Mouse (Mus musculus) midbrain, postnatal 0 days (tissue): ENCODE measurements around the gene Miox. TPM values are rescaled to one million over a fixed set of nuclear protein-coding genes. Genes with fewer than 3 reads are reported as not detected.

Experiments
- ATAC-seq: fragments of 200-750 bp; cut with Nextera tagmentation; 2 replicates; pipeline ENCODE4 v1.8.0; 2017; ENCODE audit warnings: moderate number of reproducible peaks, mild to moderate bottlenecking, moderate TSS enrichment, moderate library complexity; ENCODE audit not compliant: low FRiP score
- DNase-seq: peaks from one replicate; pipeline ENCODE4 v3.0.0-alpha.2; 2015; ENCODE audit warnings: low spot score
- H3K27ac ChIP-seq: fragments of 300-500 bp; sonication (generic); 2 replicates; pipeline ENCODE4 v1.5.1; 2014; ENCODE audit warnings: low read depth, mild to moderate bottlenecking, low read length, mixed read lengths
- H3K27me3 ChIP-seq: fragments of 300-500 bp; sonication (generic); 2 replicates; pipeline ENCODE4 v1.6.1; 2014; ENCODE audit warnings: low read length, control low read depth, mixed read lengths; ENCODE audit not compliant: insufficient read depth
- H3K36me3 ChIP-seq: fragments of 300-500 bp; sonication (generic); 2 replicates; pipeline ENCODE4 v1.6.1; 2014; ENCODE audit warnings: low read length, control low read depth, mixed read lengths; ENCODE audit not compliant: insufficient read depth
- H3K4me1 ChIP-seq: fragments of 300-500 bp; sonication (generic); 2 replicates; pipeline ENCODE4 v1.6.1; 2014; ENCODE audit warnings: mild to moderate bottlenecking, control low read depth, antibody characterized with exemption, low read length, mixed read lengths; ENCODE audit not compliant: insufficient read depth
- H3K4me2 ChIP-seq: fragments of 300-500 bp; sonication (generic); 2 replicates; pipeline ENCODE4 v1.6.1; 2014; ENCODE audit warnings: low read depth, mild to moderate bottlenecking, low read length, mixed read lengths; ENCODE audit not compliant: poor library complexity, severe bottlenecking
- H3K4me3 ChIP-seq: fragments of 300-500 bp; sonication (generic); 2 replicates; pipeline ENCODE4 v1.5.1; 2014; ENCODE audit warnings: low read depth, mild to moderate bottlenecking, low read length, moderate library complexity
- H3K9ac ChIP-seq: fragments of 300-500 bp; sonication (generic); replicated peaks from 2 replicates; pipeline ENCODE4 v1.6.1; 2014; ENCODE audit warnings: mild to moderate bottlenecking, low read length, moderate library complexity, mixed read lengths; ENCODE audit not compliant: poor library complexity, severe bottlenecking
- H3K9me3 ChIP-seq: fragments of 300-500 bp; sonication (generic); 2 replicates; pipeline ENCODE4 v1.6.1; 2016; ENCODE audit warnings: low read length, control low read depth
- CTCF ChIP-seq: IDR thresholded peaks from 2 replicates; pipeline ENCODE4 v1.5.1; 2016; ENCODE audit warnings: antibody characterized with exemption, mild to moderate bottlenecking
- WGBS: fragments of 180-500 bp; shearing (Covaris S2); extraction: QIAGEN DNeasy Blood & Tissue Kit; methylation state at CpG from one replicate; pipeline ENCODE4 v1.1.7; 2014; 5-methylcytosine and 5-hydroxymethylcytosine counted together
- polyA plus RNA-seq: library from polyadenylated mRNA; unstranded; fragments of >200 nt; fragmentation: Nextera tagmentation; extraction: Ambion mirVana; gene quantifications from 2 replicates; pipeline ENCODE4 v1.2.1, GENCODE M21; 2015
- total RNA-seq: library from RNA; depleted of rRNA; stranded (reverse); fragments of >200 nt; gene quantifications from 2 replicates; pipeline ENCODE4 v1.2.3, GENCODE M21; 2014

The Miox gene
- total and polyA plus RNA-seq, 2 experiments from 2014 or later: not detected

DNA sequence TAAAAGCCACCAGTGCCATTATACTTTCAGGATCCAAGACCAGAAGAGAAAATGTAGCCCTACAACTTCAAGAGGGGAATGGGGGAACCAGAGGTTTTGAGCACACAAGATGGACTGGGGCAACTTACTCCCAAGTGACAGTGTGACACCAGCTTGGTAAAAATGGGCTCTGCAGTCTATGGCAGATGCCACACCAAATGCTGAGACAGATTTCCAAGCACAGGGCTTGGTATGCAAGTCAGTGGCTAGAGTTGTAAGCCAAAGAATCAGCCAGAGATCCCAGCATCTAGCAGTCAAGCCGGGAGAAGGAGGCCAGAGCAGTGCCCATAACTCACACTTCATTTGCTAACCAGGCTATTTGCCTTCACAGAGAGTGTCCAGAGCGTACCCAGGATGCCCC is 36.5 kb upstream of the Miox start:
- Histone ChIP-seq H3K9me3 (no peaks in the 10 kb centered on the region), H3K36me3 (peaks cover 86% of the 10 kb centered on the region), H3K9ac (no peak overlapping the region), H3K4me3 (no peak overlapping the region), H3K4me1 (no peaks in the 10 kb centered on the region), H3K27me3 (no peaks in the 10 kb centered on the region), H3K27ac (no peak overlapping the region), H3K4me2 (no peak overlapping the region)
- no peak for TF ChIP-seq CTCF
- DNase-seq: no peak
- no peak for ATAC-seq
- WGBS: 96% methylated on average over 2 of the region's 2 CpGs

DNA sequence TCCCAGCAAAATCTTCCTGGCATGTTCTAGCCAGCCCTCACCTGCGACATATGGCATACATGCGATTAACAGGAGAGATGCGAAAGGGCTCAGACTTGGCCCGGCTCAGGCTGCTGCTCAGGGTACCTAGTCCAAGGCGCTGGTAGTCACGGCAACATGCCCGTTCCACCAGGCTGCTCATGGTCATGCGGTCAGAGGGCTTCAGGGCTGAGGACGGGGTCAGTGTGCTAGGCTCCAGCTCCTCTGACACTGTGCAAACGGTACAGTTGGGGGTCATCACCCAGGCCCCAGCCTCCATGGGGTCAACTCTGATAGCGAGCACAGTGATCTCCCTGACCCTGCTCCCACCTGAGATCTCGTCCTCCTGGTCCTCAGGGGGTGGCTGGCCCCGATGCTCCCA is 34.0 kb upstream of the Miox start:
- Histone ChIP-seq H3K9me3 (no peaks in the 10 kb centered on the region), H3K4me2 (no peak overlapping the region), H3K27ac (no peak overlapping the region), H3K4me3 (no peak overlapping the region), H3K4me1 (no peaks in the 10 kb centered on the region), H3K27me3 (no peaks in the 10 kb centered on the region), H3K36me3 (peaks cover 87% of the 10 kb centered on the region), H3K9ac (no peak overlapping the region)
- ATAC-seq (no peak), DNase-seq (no peak)
- no peak for TF ChIP-seq CTCF
- WGBS: 88% methylated on average over 13 of the region's 13 CpGs

DNA sequence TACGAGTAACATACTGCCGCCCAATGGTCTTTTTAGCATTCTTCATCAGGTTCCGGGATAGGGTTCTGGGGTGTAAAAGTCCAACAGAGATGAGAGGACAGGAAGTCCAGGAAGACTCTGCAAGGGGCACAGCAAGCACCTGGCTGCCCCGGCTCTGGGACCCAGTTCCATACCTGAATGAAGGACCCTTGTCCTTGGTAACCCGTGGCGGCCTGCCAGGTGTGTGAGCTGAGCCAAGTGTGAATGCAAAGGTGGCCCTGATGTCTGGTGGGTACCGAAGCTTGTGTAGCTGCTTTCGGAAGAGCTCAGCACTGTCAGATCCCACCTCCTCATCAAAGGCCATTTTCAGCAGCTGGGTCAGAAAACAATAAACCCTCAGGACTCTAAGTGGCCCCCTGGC is 33.6 kb upstream of the Miox start:
- ATAC-seq (no peak), DNase-seq (no peak)
- Histone ChIP-seq H3K4me2 (no peak overlapping the region), H3K27me3 (no peaks in the 10 kb centered on the region), H3K36me3 (peaks cover 87% of the 10 kb centered on the region), H3K27ac (no peak overlapping the region), H3K9ac (no peak overlapping the region), H3K4me1 (no peaks in the 10 kb centered on the region), H3K4me3 (no peak overlapping the region), H3K9me3 (no peaks in the 10 kb centered on the region)
- TF ChIP-seq CTCF: no peak
- WGBS: 96% methylated on average over 8 of the region's 8 CpGs

DNA sequence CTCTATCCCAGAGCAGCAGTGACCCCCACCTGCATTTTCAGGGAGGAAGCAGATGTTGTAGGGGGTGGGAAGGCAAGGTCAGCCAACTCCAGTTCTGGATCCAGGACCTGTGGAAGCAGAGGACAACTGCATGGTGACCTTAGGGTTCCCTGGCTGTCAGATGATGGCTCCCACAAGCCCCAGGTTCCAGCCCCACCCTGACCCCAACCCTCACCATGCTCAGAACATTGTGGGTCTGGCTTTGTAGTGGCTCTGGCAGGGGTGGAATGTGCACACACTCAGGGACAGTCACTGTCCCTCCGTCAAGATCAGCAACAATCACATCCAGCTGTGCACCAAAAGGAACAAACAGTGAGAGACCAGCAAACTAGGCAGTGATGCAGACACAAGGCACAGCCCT is 28.2 kb upstream of the Miox start:
- Histone ChIP-seq H3K27ac (no peak overlapping the region), H3K9me3 (no peaks in the 10 kb centered on the region), H3K4me2 (no peak overlapping the region), H3K4me1 (no peaks in the 10 kb centered on the region), H3K27me3 (no peaks in the 10 kb centered on the region), H3K4me3 (no peak overlapping the region), H3K36me3 (peaks cover 67% of the 10 kb centered on the region), H3K9ac (no peak overlapping the region)
- ATAC-seq (no peak), DNase-seq (no peak)
- WGBS: 70% methylated on average over 1 of the region's 1 CpGs
- TF ChIP-seq CTCF: no peak

DNA sequence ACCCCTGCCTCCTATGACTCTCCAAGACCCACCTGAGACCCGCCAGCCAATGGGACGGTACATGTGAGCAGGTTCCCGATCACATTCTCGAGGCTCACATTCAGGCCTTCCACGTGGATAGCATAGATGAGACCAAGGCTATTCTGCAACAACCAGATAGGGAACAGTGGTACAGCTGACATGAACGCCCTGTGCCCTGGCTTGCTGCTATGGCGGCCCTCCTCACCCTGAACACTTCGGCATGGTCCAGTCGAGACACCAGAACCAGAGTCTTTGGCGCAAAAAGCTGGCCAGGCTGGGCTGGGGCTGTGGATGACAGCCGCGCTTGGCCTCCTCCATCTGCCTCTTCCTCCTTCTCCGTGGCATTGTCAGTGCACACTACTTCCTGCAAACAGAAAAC is 26.7 kb upstream of the Miox start:
- DNase-seq: no peak
- peaks cover 52% of the 10 kb centered on the region for H3K36me3 ChIP-seq

DNA sequence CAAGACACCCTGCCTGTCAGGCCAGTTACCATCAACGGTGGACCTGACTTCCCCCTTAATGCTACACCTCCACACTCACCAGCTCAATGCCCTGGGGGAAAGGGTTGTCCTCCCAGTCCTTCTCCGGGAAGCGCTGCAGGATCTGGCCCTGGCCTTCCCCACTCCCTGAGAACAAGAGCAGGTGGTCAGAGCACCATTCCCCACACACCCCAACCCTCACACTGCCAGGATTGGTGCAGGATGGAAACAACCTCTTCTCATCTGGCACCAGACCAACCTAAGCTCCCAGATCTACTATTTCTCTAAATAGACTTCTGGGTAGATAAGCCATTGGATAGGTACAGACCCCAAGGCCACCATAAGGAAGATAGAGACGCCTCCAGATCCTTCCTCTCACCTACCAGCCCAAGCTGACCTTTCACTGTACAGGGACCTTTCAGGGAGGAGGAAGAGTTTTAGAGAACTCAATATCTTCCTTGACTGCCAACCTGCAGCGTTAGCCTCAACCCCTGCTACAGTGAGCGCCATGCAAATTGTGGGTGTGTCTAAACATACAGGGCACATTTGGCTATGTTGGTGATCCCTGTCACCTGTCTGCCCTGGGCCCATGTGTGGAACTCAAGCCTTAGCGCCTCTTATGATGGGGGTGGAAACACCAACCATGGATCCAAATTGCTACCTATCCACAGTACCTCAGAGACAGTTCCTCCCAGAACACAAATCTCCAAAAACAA is 25.6 kb upstream of the Miox start:
- H3K4me3 ChIP-seq: no peak overlapping the region
- H3K27ac ChIP-seq: no peak overlapping the region
- no peak overlapping the region for H3K4me2 ChIP-seq
- no peaks in the 10 kb centered on the region for H3K27me3 ChIP-seq
- TF ChIP-seq CTCF: no peak
- peaks cover 5% of the 10 kb centered on the region for H3K4me1 ChIP-seq
- ATAC-seq (no peak), DNase-seq (no peak)
- WGBS: 88% methylated on average over 7 of the region's 7 CpGs
- no peaks in the 10 kb centered on the region for H3K9me3 ChIP-seq
- no peak overlapping the region for H3K9ac ChIP-seq
- peaks cover 41% of the 10 kb centered on the region for H3K36me3 ChIP-seq

More for the DNA sequence above, 26.7 kb upstream of the Miox start:
- 94% methylated on average over 13 of the region's 13 CpGs for WGBS
- Histone ChIP-seq H3K9ac (no peak overlapping the region), H3K9me3 (no peaks in the 10 kb centered on the region), H3K4me2 (no peak overlapping the region), H3K4me3 (no peak overlapping the region), H3K27ac (no peak overlapping the region), H3K27me3 (no peaks in the 10 kb centered on the region), H3K4me1 (no peaks in the 10 kb centered on the region)
- no peak for ATAC-seq
- TF ChIP-seq CTCF: no peak
